Mouse (Mus musculus) hindbrain, embryonic 13.5 days (tissue): ENCODE results near the gene Gprc5c. TPM values are rescaled to one million over a fixed set of nuclear protein-coding genes. Genes with fewer than 3 reads are reported as not detected.
A peak's percentile ranks its signal among the peaks of the same experiment; 100 is the strongest.

Source experiments
- ATAC-seq: fragments of 200-750 bp; cut with Nextera tagmentation; 2 replicates; pipeline ENCODE4 v1.8.0; 2017; ENCODE audit warnings: moderate TSS enrichment; ENCODE audit not compliant: low FRiP score
- H3K27ac ChIP-seq: fragments of 300-500 bp; sonication (generic); 2 replicates; pipeline ENCODE4 v1.5.1; 2015; ENCODE audit warnings: inconsistent platforms, mild to moderate bottlenecking, moderate library complexity
- H3K27me3 ChIP-seq: fragments of 300-500 bp; sonication (generic); 2 replicates; pipeline ENCODE4 v1.6.1; 2015; ENCODE audit warnings: mild to moderate bottlenecking, inconsistent platforms
- H3K36me3 ChIP-seq: fragments of 300-500 bp; sonication (generic); 2 replicates; pipeline ENCODE4 v1.6.1; 2015; ENCODE audit warnings: mild to moderate bottlenecking, inconsistent platforms
- H3K4me1 ChIP-seq: fragments of 300-500 bp; sonication (generic); replicated peaks from 2 replicates; pipeline ENCODE4 v1.6.1; 2015; ENCODE audit warnings: inconsistent platforms
- H3K4me2 ChIP-seq: fragments of 300-500 bp; sonication (generic); 2 replicates; pipeline ENCODE4 v1.6.1; 2015; ENCODE audit warnings: inconsistent platforms, mild to moderate bottlenecking, moderate library complexity
- H3K4me3 ChIP-seq: fragments of 300-500 bp; sonication (generic); 2 replicates; pipeline ENCODE4 v1.5.1; 2015; ENCODE audit warnings: mild to moderate bottlenecking, inconsistent platforms
- H3K9ac ChIP-seq: fragments of 300-500 bp; sonication (generic); 2 replicates; pipeline ENCODE4 v1.6.1; 2015; ENCODE audit warnings: mild to moderate bottlenecking, inconsistent platforms
- H3K9me3 ChIP-seq: fragments of 300-500 bp; sonication (generic); 2 replicates; pipeline ENCODE4 v1.6.1; 2016; ENCODE audit warnings: inconsistent platforms
- WGBS: fragments of 180-500 bp; shearing (Covaris S2); methylation state at CpG from one replicate; pipeline ENCODE4 v1.1.7; 2015; 5-methylcytosine and 5-hydroxymethylcytosine counted together
- polyA plus RNA-seq: library from polyadenylated mRNA; unstranded; fragments of >200 nt; fragmentation: Nextera tagmentation; extraction: Ambion mirVana; gene quantifications from 2 replicates; pipeline ENCODE4 v1.2.1, GENCODE M21; 2015

The Gprc5c gene
- polyA plus RNA-seq, 1 experiment from 2014 or later, result 9.9 TPM

- H3K36me3 ChIP-seq, result no peaks in the 10 kb centered on the region
- no peak for ATAC-seq
- H3K4me2 ChIP-seq, result no peak overlapping the region
- peaks cover 20% of the 10 kb centered on the region for H3K4me1 ChIP-seq
- no peak overlapping the region for H3K9ac ChIP-seq
- 0 out of 2 replicates have a peak, but pooled peaks cover 6% of the 10 kb centered on the region for H3K9me3 ChIP-seq
- H3K4me3 ChIP-seq, result no peak overlapping the region
- peaks cover 19% of the 10 kb centered on the region for H3K27me3 ChIP-seq
- 78% methylated on average over 7 of the region's 7 CpGs for WGBS
- peak overlapping the region; percentile 12; the same call in 1 of the 2 replicates for H3K27ac ChIP-seq
Observed at GRCm38 (mm10) chr11:114844464-114845220, 6.3 kb upstream of the Gprc5c start.

GRCm38 (mm10) chr11:114846336-114846735 lies 4.6 kb upstream of the Gprc5c start:
- no peak overlapping the region for H3K27ac ChIP-seq
- H3K9me3 ChIP-seq, result 0 out of 2 replicates have a peak, but pooled peaks cover 5% of the 10 kb centered on the region
- H3K4me2 ChIP-seq, result no peak overlapping the region
- no peak overlapping the region for H3K9ac ChIP-seq
- peaks cover 36% of the 10 kb centered on the region for H3K27me3 ChIP-seq
- H3K4me1 ChIP-seq, result peaks cover 37% of the 10 kb centered on the region
- WGBS, result 76% methylated on average over 4 of the region's 4 CpGs
- no peaks in the 10 kb centered on the region for H3K36me3 ChIP-seq
- no peak overlapping the region for H3K4me3 ChIP-seq
- ATAC-seq, result no peak

DNA sequence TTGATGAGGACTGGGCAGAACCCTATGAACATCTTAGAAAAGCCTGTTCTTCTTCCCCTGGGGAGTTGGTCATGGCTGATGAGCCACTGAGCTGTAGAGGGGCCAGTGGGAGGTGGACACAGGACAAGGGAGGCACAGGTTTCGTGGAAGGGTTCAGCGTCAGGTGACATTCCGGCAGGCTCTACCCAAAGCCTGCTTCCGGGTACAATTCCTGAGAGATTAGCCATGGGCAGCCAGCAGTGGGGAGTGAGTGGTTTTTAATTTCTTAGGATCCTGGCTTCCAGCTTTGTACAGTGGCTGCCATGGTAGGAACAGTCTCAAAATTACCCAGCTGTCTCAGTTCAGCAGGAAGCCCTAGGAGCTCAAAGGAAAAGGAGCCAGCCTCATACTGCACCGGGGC lies 3.9 kb upstream of the Gprc5c start:
- no peak overlapping the region for H3K9ac ChIP-seq
- 87% methylated on average over 5 of the region's 5 CpGs for WGBS
- no peaks in the 10 kb centered on the region for H3K36me3 ChIP-seq
- H3K9me3 ChIP-seq, result no peaks in the 10 kb centered on the region
- H3K4me1 ChIP-seq, result peaks cover 43% of the 10 kb centered on the region
- H3K4me2 ChIP-seq, result no peak overlapping the region
- no peak for ATAC-seq
- no peak overlapping the region for H3K4me3 ChIP-seq
- peaks cover 43% of the 10 kb centered on the region for H3K27me3 ChIP-seq
- no peak overlapping the region for H3K27ac ChIP-seq

DNA sequence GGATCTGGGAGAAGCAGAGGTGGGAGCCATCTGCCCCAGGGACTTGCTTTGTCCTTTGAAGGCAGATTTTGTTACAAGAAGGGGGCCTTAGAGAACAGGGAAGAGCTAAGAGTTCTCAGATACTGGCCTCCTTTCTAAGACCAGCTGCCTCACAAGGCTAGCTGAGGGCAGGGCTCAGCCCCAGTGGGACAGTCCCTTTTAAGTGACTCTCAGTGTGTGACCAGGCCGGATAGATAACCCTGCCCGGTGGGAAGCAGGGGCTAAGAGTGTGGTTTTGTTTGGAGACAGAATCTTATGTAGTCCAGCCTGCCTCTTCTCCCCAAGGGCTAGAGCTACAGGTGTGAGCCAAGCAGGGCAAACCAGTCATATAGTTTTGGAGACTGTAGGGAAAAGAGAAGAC lies 1.4 kb upstream of the Gprc5c start:
- Histone ChIP-seq H3K9me3 (no peaks in the 10 kb centered on the region), H3K4me2 (no peak overlapping the region), H3K4me1 (peaks cover 47% of the 10 kb centered on the region), H3K9ac (no peak overlapping the region), H3K4me3 (no peak overlapping the region), H3K27ac (no peak overlapping the region), H3K36me3 (no peaks in the 10 kb centered on the region), H3K27me3 (peaks cover 68% of the 10 kb centered on the region)
- ATAC-seq, result no peak
- WGBS, result 10% methylated on average over 2 of the region's 2 CpGs

DNA sequence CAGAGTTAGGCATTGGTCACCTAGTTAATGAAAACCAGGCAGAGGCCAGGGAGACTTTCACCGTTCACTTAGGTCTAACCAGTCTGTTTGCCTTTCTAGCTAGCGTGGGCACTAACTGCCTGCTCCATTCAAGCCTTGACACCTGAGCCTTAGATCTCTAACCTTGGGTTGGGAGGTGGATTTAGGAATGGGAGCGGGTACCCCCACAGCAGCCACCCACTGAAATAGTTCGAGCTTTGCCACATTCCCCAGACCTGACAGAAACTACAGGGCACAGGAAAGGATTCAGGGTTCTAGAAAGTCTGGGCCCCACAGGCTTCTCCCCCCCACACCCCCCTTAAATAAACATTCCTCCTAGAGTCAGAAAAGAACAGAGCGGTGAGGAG lies 893 bp upstream of the Gprc5c start:
- 12% methylated on average over 5 of the region's 5 CpGs for WGBS

DNA sequence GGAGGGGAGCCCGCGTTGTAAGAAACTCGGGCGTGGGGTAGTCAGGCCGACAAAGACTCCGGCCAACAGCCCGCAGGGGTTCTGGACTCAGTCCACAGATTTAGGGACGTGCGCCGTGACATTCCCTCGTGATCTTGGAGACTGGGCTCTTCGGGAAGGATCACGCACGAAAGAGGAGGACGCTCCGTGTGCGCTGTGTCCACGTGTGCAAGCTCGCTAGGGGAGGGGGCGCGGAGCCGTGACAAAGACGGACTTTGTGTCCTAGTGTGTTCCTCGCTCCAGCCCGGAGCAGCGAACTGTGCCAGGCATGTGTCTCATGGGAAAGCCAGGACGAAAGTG lies 286 bp downstream of the Gprc5c start:
- under 1% methylated on average over 27 of the region's 27 CpGs for WGBS
- H3K27me3 ChIP-seq, result peaks cover 75% of the 10 kb centered on the region
- no peaks in the 10 kb centered on the region for H3K9me3 ChIP-seq

More for the DNA sequence above, 893 bp upstream of the Gprc5c start:
- Histone ChIP-seq H3K4me1 (peaks cover 45% of the 10 kb centered on the region), H3K27ac (no peak overlapping the region), H3K27me3 (peaks cover 73% of the 10 kb centered on the region), H3K4me2 (peak overlapping the region; percentile 98), H3K36me3 (no peaks in the 10 kb centered on the region), H3K9me3 (no peaks in the 10 kb centered on the region), H3K4me3 (peak overlapping the region; percentile 61; the same call in 1 of the 2 replicates), H3K9ac (peak overlapping the region; percentile 75; the same call in 1 of the 2 replicates)
- no peak for ATAC-seq

DNA sequence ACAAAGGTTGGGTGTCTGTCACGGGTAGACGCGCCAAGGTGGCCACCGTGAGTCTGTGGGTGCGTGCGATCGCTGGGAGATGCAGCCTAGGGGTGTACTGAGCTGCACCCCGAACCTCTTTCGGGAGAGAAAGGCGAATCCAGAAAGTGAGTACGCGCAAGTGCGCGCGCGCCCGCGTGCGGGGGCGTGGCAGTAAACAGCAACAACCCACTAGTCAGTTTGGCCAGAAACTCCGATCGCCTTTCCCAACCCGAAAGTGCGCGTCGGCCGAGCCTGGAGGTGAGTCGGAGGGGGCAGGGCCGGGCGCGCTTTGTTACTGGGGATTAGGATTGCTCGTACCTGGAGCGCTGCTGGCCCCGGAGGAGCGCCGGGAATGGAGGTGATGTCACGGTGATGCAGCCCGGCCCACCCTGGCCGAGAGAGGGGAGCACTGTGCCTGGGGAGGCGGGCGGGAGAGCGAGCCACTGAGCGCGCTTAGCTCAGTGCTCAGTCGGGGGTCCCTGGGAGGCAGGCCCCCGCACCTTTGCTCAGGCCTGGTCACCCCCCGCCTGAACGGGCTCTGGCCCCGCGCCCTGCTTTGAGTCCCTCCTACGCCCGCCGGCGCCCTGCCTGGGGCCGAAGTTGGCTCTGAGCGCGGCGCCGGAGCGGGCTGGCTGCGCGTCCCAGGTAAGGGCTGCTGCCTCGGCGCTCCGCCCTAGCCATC lies 807 bp downstream of the Gprc5c start:
- Histone ChIP-seq H3K4me3 (peak overlapping the region; percentile 61), H3K36me3 (no peaks in the 10 kb centered on the region), H3K27me3 (peaks cover 75% of the 10 kb centered on the region), H3K4me1 (peaks cover 42% of the 10 kb centered on the region), H3K27ac (peak overlapping the region; percentile 73), H3K9ac (peak overlapping the region; percentile 75), H3K9me3 (no peaks in the 10 kb centered on the region), H3K4me2 (peak overlapping the region; percentile 98)
- under 1% methylated on average over 62 of the region's 65 CpGs for WGBS
- ATAC-seq, result peak; percentile 85

More for the DNA sequence above, 286 bp downstream of the Gprc5c start:
- Histone ChIP-seq H3K4me2 (peak overlapping the region; percentile 98), H3K9ac (peak overlapping the region; percentile 75), H3K4me1 (peaks cover 45% of the 10 kb centered on the region), H3K4me3 (peak overlapping the region; percentile 61), H3K27ac (peak overlapping the region; percentile 62), H3K36me3 (no peaks in the 10 kb centered on the region)
- peak; percentile 65 for ATAC-seq

DNA sequence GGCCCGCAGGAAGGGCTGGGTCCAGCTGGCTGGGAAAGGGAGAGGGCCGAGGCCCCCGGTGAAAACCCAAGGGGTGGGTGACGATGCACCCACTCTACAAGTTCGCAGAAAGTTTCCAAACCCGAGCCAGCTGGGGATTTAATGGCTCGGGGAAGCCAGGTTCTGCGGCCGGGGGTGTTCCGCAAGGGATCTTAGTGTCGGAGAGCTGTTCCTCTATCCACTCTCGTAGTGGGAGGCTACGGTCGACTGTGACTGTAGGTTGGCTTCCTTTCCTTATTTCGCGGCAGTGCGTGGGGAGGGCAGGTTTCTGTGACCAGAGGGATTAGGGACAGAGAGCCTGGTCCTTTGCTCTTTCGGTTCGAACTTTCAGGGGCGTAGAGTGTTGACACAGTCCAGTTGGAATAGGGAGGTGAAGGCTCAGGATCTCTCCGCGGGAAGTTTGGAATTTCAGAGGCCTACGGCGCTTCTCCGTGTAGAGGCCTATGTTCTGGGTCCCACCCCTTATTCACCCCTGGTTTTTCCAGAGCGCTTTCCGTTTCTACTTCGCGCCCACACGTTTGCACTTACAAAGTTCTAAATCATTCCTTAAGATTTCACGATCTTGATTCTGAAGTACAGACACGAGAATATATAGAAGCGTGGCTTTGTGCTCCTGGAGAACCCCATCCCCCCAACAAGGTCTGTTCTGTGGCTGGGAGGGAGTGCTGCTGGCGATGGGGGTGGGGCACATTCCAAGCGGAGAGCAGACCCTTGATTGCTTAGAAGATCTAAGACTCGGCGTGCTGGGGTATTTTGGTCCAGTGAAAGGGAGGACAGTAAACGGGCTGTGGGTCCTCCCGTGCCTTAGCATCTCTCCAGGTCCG lies 1.6 kb downstream of the Gprc5c start:
- 1% methylated on average over 40 of the region's 40 CpGs for WGBS
- Histone ChIP-seq H3K4me1 (peaks cover 42% of the 10 kb centered on the region), H3K27ac (peak overlapping the region; percentile 73), H3K27me3 (peaks cover 73% of the 10 kb centered on the region), H3K9me3 (no peaks in the 10 kb centered on the region), H3K4me2 (peak overlapping the region; percentile 98), H3K4me3 (peak overlapping the region; percentile 61), H3K36me3 (no peaks in the 10 kb centered on the region), H3K9ac (peak overlapping the region; percentile 75)
- ATAC-seq, result peak; percentile 9; the same call in 1 of the 2 replicates

DNA sequence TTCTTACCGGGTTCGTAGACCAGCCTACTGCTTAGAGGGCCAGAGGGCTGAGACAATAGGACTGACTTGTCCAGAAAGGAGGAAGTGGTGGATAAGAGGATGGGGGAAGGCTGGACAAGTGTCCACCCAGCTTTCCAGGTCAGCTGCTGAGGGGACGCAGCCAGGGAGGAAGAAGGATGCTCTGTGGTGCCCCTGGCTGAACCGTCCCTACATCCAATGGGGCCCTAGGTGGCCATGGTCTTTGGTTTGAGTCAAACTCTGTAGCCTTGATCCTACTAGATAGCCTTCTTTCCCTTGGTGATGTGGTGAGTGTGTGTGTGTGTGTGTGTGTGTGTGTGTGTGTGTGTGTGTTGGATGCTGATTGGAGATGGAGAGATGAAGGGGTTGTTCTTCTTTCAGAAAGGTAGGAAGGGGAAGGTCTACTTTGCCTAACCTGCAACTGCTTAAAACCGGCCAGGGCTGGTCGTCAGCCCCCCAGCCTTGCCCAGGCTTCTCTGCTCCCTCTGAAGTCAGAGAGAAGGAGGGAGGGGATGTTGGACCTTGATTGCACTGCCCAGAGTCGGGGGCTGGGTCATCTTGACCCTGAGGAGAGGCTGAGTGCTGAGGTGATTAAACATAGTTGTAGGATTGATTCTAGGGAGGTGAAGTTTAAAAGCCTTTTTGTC lies 2.4 kb downstream of the Gprc5c start:
- Histone ChIP-seq H3K27me3 (peaks cover 68% of the 10 kb centered on the region), H3K36me3 (no peaks in the 10 kb centered on the region), H3K9ac (peak overlapping the region; percentile 35; the same call in 1 of the 2 replicates), H3K4me3 (peak overlapping the region; percentile 61), H3K4me2 (peak overlapping the region; percentile 98), H3K27ac (no peak overlapping the region), H3K4me1 (peaks cover 42% of the 10 kb centered on the region), H3K9me3 (no peaks in the 10 kb centered on the region)
- ATAC-seq, result no peak
- WGBS, result 18% methylated on average over 7 of the region's 7 CpGs

GRCm38 (mm10) chr11:114854581-114854980 lies 3.6 kb downstream of the Gprc5c start:
- 89% methylated on average over 6 of the region's 6 CpGs for WGBS

DNA sequence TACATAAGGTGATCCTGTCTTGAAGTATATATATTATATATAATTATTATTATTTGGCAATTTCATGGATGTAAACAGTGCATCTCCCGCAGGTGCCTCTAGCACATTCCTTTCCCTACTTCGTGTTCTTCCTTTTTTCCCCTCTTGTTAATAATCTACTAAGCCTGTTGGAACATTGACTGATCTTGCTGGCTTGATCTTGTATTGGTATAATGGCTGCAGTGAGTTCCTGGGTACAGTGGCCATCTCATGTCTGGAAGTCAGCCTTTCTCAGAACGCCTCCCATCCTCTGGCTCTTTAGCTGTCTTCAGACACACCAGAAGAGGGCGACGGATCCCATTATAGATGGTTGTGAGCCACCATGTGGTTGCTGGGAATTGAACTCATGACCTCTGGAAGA lies 5.2 kb downstream of the Gprc5c start:
- Histone ChIP-seq H3K36me3 (no peaks in the 10 kb centered on the region), H3K9me3 (no peaks in the 10 kb centered on the region), H3K9ac (no peak overlapping the region), H3K27me3 (peaks cover 41% of the 10 kb centered on the region), H3K4me3 (no peak overlapping the region), H3K4me1 (peaks cover 24% of the 10 kb centered on the region), H3K27ac (no peak overlapping the region), H3K4me2 (no peak overlapping the region)
- 78% methylated on average over 5 of the region's 5 CpGs for WGBS
- ATAC-seq, result no peak

More at GRCm38 (mm10) chr11:114854581-114854980, 3.6 kb downstream of the Gprc5c start:
- H3K4me1 ChIP-seq, result peaks cover 39% of the 10 kb centered on the region
- H3K4me3 ChIP-seq, result no peak overlapping the region
- no peak overlapping the region for H3K9ac ChIP-seq
- ATAC-seq, result no peak
- H3K36me3 ChIP-seq, result no peaks in the 10 kb centered on the region
- H3K9me3 ChIP-seq, result no peaks in the 10 kb centered on the region
- H3K27ac ChIP-seq, result no peak overlapping the region
- H3K27me3 ChIP-seq, result peaks cover 57% of the 10 kb centered on the region
- H3K4me2 ChIP-seq, result no peak overlapping the region
